Mouse (Mus musculus) brain, embryonic 18.5 days (tissue): ENCODE results near the gene Gm11444.

Experiments
- DNase-seq: peaks from one replicate; pipeline ENCODE4 v3.0.0-alpha.2; 2012; ENCODE audit warnings: low read depth, low spot score

Gene Gm11444

GRCm38 (mm10) chr11:85835753-85836522 is 14.2 kb downstream of the Gm11444 start:
- DNase-seq, result no peak

GRCm38 (mm10) chr11:85835001-85835752 is 15.0 kb downstream of the Gm11444 start:
- DNase-seq, result no peak

GRCm38 (mm10) chr11:85834386-85834931 is 15.7 kb downstream of the Gm11444 start:
- no peak for DNase-seq

GRCm38 (mm10) chr11:85833761-85834385 is 16.3 kb downstream of the Gm11444 start:
- no peak for DNase-seq

GRCm38 (mm10) chr11:85833081-85833521 is 17.0 kb downstream of the Gm11444 start:
- no peak for DNase-seq

DNA sequence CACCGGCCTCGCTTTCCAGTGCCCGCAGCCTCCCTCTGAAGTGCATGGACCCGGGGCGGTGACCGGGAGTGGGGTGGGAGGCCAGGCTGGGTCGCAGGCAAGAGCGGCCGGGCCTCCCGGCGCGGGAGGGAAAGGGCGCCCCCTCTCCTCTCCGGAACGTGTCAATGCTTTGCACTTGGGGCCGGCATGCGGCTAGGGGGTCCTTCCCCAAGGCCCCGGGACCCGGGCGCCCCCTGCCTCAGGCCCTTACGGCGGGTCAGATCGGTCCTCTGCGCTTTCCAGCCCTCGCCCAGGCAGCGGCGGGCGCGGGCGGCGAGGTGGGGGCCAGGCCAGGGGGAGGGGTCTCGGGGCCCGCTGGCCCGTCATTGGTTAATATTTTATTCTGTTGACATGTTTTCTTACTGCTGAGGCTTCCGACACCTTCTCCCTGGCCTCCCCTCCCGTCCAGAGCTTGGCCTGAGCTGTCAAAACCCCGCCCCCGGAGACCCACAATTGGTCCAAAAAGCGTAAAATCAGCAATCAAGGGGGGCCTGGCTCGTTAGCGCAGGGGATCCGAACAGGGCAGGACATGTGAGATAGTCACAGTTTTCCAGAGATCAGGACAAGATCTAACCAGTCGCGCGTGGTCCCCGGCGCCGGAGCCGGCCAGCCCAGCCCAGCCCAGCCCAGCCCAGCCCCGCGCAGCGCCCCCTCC is 17.8 kb downstream of the Gm11444 start, which contains the start of gene Tbx2:
Gene Tbx2, plus strand, starts transcription at position 321 of the 694 bp plus-strand sequence.
- no peak for DNase-seq

- no peak for DNase-seq
Observed at GRCm38 (mm10) chr11:85831656-85832230, 18.4 kb downstream of the Gm11444 start.

- DNase-seq, result no peak
Observed at GRCm38 (mm10) chr11:85830901-85831341, 19.2 kb downstream of the Gm11444 start.

GRCm38 (mm10) chr11:85829520-85830440 is 20.4 kb downstream of the Gm11444 start:
- no peak for DNase-seq

DNA sequence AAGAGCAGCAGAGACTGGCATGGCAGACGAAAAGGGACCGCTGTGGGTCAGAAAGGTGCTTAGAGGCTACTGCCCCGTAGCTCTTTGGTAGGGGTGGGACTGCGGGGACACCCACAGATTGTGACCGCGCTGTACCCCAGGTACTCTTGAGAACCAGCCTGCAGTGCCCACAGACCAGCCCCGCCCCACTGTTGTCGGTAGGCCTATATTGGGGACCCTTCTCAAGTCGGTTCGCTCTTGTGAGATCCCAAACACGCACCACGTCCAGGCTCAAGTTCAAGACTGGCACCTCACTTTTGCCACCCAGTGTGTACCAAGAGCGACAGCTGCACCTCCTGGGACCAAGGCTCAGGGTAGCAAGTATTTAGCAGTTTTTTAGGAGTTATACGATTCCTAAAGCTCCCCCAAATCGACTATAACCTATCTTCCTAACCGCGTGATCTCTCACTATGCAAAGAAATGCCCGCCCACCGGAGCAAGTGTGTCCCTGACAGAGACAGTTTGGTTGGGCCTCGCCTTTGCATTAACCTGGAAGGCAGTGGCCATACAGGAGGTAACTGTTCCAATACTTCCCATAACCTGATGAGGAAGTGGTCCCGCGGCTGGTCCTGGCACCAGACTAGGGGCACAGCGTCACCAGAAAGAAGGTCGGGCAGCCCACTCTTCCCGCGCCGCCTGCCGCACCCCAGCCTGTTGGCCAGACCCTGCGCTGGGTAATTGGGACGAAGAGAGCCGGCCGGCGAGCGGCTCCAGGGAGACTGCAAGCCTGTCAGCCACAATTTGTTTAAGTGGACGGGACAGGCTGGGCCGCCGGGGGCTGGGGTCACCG is 21.2 kb downstream of the Gm11444 start:
- no peak for DNase-seq

GRCm38 (mm10) chr11:85827342-85827741 is 22.8 kb downstream of the Gm11444 start:
- no peak for DNase-seq

- no peak for DNase-seq
Observed at GRCm38 (mm10) chr11:85825823-85826222, 24.3 kb downstream of the Gm11444 start.

DNA sequence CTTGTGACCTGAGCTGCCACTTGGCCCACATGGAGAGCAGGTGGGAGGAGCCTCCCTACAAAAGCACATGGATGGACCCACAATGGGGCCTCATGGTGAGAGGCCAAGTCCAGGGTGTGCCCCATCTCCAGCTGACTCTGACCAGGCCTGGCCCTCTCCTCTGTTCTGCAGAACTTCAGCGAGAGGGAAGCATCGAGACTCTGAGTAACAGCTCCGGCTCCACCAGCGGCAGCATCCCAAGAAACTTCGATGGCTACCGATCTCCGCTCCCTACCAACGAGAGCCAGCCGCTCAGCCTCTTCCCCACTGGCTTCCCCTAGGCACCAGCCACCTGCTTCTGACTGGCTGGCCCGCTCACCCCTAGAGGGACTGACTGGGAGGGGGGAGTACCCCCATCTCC is 25.1 kb downstream of the Gm11444 start:
- DNase-seq, result no peak

DNA sequence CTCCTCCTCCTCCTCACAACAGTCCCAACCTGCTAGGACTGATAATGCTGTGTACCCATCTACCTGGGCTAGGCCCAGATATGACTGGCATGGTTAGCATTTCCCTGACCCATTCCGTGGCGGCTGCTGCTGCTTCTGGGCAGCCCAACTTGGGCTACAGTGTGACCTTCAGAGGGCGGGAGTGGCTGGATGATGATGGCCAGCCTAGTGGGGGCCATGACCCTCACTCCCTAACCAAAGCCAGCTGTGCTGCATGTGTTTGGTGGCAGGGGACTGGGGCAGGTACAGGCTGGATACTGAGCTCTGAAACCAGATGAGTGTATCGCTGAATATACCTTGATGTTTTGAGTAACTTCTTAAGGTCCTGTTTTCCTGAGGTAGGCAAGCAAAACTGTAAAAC is 26.3 kb downstream of the Gm11444 start:
- DNase-seq, result no peak

GRCm38 (mm10) chr11:85823181-85823580 is 27.0 kb downstream of the Gm11444 start:
- DNase-seq, result no peak

DNA sequence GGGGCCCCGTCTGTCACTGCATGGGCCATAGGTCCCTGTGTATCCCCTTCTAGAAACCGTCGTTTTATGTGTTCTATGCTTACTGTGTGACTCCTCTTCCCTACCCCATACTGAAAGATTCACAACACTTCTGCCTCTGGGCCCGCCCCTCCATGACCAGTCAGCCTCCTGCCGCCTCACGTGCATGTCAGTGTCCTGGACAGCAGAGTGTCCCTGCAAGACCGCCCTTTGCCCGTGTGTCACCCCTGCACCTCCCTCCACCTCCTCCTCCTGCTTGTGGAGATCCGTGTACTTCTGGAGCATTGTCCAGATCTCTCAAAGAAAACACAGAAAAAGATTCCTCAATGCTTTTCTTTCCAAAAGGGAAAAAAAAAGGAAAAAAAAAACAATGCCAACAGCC is 28.5 kb downstream of the Gm11444 start:
- DNase-seq, result no peak

DNA sequence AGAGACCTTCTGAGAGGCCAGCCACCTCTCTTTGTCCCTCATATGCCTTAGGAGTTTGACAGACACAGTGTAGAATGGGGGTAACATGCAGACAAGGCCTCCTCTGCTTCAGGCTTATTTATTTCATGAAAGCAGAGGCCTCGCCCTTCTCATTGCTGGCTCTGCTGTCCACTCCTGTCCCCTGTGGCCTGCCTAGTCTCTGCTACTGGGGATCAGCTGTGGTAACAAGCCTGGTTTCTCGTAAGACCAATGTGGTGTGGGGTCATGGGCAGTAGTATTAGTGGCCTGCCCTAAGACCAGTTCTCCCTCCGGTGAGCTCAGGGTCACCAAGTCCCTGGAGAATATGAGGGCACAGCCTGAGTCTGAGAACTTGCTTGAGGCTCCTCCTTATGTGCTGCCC is 29.2 kb downstream of the Gm11444 start:
- no peak for DNase-seq

- no peak for DNase-seq
Observed at GRCm38 (mm10) chr11:85818401-85818800, 31.7 kb downstream of the Gm11444 start.

DNA sequence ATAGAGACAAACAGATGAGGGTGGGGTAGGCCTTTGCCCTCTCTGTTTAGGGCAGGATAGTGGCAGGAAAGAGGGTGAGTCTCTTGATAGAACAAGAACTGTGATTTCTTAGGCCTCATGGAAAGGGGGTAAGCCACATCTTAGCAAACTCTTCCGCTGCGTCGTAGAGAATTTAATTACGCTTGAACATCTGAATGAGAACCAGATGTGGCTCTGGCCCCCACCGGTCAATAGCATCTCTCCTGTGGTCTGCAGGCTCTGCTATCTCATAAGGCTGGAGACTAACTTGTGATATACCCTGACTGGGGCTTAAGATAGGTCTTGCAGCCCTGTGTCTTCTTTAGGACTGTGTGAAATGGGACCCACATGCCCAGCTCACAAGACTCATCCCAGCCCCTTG is 33.7 kb downstream of the Gm11444 start:
- DNase-seq, result no peak
